1 mouse cellular context compared by ENCODE assay signal in the genomic region with DNA sequence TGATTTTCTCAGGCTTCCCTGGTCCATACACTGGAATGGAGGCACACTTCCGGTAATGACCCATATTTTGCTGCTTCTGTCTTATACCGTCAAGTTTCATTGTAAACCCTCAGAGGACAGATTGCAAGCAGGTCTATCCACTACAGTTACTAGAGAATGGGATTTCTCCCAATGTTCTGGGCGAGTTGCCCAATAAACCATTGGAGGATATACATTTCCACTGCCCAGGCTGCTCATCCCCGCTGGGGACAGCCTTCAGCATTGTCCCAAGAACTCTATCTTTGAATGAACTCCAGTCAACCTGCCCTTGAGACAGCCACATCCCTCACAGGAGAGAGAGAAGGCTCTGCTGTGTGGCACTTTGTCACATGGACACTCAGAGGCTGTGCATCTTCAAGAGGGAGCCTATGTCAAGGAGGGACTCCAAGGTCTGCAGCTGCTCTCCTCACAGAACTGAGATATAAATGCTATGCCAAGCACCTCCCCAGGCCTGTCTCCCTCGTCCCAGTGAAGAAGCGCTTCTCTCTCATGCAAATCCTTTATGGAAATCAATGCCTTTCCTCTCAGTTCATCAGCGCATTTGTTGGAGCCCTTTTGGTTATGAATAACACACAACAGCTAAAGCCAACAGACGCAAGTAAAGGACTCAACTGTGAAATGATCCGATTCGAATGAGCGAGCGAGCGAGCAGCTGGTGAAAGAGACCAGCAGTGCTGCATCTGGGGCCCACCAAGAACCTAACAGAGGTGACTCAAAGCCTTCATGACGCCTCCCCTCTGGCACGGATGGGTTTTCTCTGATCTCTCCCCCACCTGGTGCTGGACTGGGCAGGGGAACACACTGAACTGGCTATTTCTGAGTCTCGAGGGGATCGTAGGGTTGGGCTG.
TF ChIP-seq lines count a peak whose summit lies in the region.

No protein-coding gene starts in this region.

TF ChIP-seq in CH12.LX, 34 proteins besides CTCF, POLR2A, EP300 and RAD21 (continued from another document):
- no peak for TF ChIP-seq TBP (conservative IDR thresholded peaks at IDR 0.05; ENCODE audit: low read depth, low read length)
- TF ChIP-seq JUND (conservative IDR thresholded peaks at IDR 0.05; ENCODE audit: low read depth, low read length) = no peak
- no peak for TF ChIP-seq SIN3A (IDR thresholded peaks at IDR 0.05; ENCODE audit: low read length)
- no peak for TF ChIP-seq USF1 (IDR thresholded peaks at IDR 0.05; ENCODE audit: low read depth, low read length)
- TF ChIP-seq ELF1 (IDR thresholded peaks at IDR 0.05; ENCODE audit: low read depth, low read length) = no peak
- no peak for TF ChIP-seq ETS1 (conservative IDR thresholded peaks at IDR 0.05; ENCODE audit: low read depth, low read length)
- TF ChIP-seq PAX5 (IDR thresholded peaks at IDR 0.05; ENCODE audit: low read length) = no peak
- no peak for TF ChIP-seq NRF1 (IDR thresholded peaks at IDR 0.05; ENCODE audit: low read depth, low read length)
- no peak for TF ChIP-seq MAX (IDR thresholded peaks at IDR 0.05; ENCODE audit: low read length)
- no peak for TF ChIP-seq KAT2A (IDR thresholded peaks at IDR 0.05; ENCODE audit: insufficient replicate concordance, low read length)
- no peak for TF ChIP-seq MAZ (IDR thresholded peaks at IDR 0.05; ENCODE audit: low read depth, low read length)
- no peak for TF ChIP-seq JUN (IDR thresholded peaks at IDR 0.05; ENCODE audit: insufficient read depth, low read depth, low read length)
TF ChIP-seq in CH12.LX: peak in this region for 0.
